In genomic region chr6:37325906-37326602, GRCm38 (mm10) we compare ENCODE assay signal across 11 mouse cellular contexts. TPM values are rescaled to one million over a fixed set of nuclear protein-coding genes. Genes with fewer than 3 reads are reported as not detected.
A peak's percentile ranks its signal among the peaks of the same experiment; 100 is the strongest.
DNase-seq lines count a peak whose midpoint lies in the region; ATAC-seq and TF ChIP-seq lines count a peak whose summit lies in the region.
"Had no signal": no experiment of that assay in that cellular context is flagged by ENCODE, and none has a peak within 500 bp of the region (broad histone marks: within the 10 kb centered on the region; RNA-seq: fewer than 3 reads in every experiment).

No protein-coding gene starts in this region.

- TF ChIP-seq CTCF in hindbrain, postnatal 0 days (IDR thresholded peaks at IDR 0.05; ENCODE audit: low read depth), result no peak

- no peaks in the 10 kb centered on the region for H3K36me3 ChIP-seq in hindbrain, embryonic 13.5 days
- H3K36me3 ChIP-seq in hindbrain, postnatal 0 days (ENCODE audit: insufficient read depth, low read length), result no peaks in the 10 kb centered on the region
- no peaks in the 10 kb centered on the region for H3K36me3 ChIP-seq in midbrain, embryonic 13.5 days

- DNase-seq in cerebellum, postnatal 25 days, result peak; percentile 32 to 50
- no peak for DNase-seq in cerebellum, postnatal 4 days (ENCODE audit: low spot score in 2 of 2)
- DNase-seq in hindbrain, postnatal 0 days (ENCODE audit: low spot score), result no peak
- peak; percentile 64 for DNase-seq in brain, adult 2 months (ENCODE audit: low read depth, low spot score)
- DNase-seq: layer of hippocampus, postnatal 36 days; thymus, postnatal 25 days had no signal

- no peaks in the 10 kb centered on the region for H3K27me3 ChIP-seq in hindbrain, embryonic 13.5 days
- no peaks in the 10 kb centered on the region for H3K27me3 ChIP-seq in hindbrain, postnatal 0 days (ENCODE audit: insufficient read depth, low read length)
- no peaks in the 10 kb centered on the region for H3K27me3 ChIP-seq in midbrain, embryonic 13.5 days

- no peak overlapping the region for H3K4me2 ChIP-seq in hindbrain, embryonic 13.5 days
- no peak overlapping the region for H3K4me2 ChIP-seq in hindbrain, postnatal 0 days (ENCODE audit: low read depth, low read length)
- no peak overlapping the region for H3K4me2 ChIP-seq in midbrain, embryonic 13.5 days (replicated peaks)

- H3K27ac ChIP-seq in hindbrain, embryonic 13.5 days, result peak overlapping the region; percentile 77
- no peak overlapping the region for H3K27ac ChIP-seq in hindbrain, postnatal 0 days
- H3K27ac ChIP-seq in midbrain, embryonic 13.5 days, result peak overlapping the region; percentile 30; the same call in 1 of the 2 replicates

- no peak overlapping the region for H3K4me3 ChIP-seq in hindbrain, embryonic 13.5 days
- no peak overlapping the region for H3K4me3 ChIP-seq in hindbrain, postnatal 0 days (ENCODE audit: low read length)
- H3K4me3 ChIP-seq in midbrain, embryonic 13.5 days (replicated peaks), result no peak overlapping the region

- peaks cover 41% of the 10 kb centered on the region for H3K4me1 ChIP-seq in hindbrain, embryonic 13.5 days (replicated peaks)
- H3K4me1 ChIP-seq in hindbrain, postnatal 0 days (ENCODE audit: insufficient read depth, low read length), result peaks cover 33% of the 10 kb centered on the region
- peaks cover 32% of the 10 kb centered on the region for H3K4me1 ChIP-seq in midbrain, embryonic 13.5 days (replicated peaks)

- H3K9me3 ChIP-seq in hindbrain, embryonic 13.5 days, result no peaks in the 10 kb centered on the region
- H3K9me3 ChIP-seq in hindbrain, postnatal 0 days (ENCODE audit: low read length), result no peaks in the 10 kb centered on the region
- H3K9me3 ChIP-seq in midbrain, embryonic 13.5 days, result no peaks in the 10 kb centered on the region

- WGBS in hindbrain, embryonic 13.5 days, result 97% methylated on average over 9 of the region's 9 CpGs
- WGBS in hindbrain, postnatal 0 days, result 91% methylated on average over 9 of the region's 9 CpGs
- WGBS in midbrain, embryonic 13.5 days, result 95% methylated on average over 9 of the region's 9 CpGs

- no peak for ATAC-seq in hindbrain, embryonic 13.5 days (ENCODE audit: low FRiP score)
- no peak for ATAC-seq in hindbrain, postnatal 0 days
- ATAC-seq in midbrain, embryonic 13.5 days, result no peak
- ATAC-seq in megakaryocyte progenitor cell, adult 5-6 weeks (replicated peaks; ENCODE audit: poor library complexity), result no peak
- ATAC-seq in erythroblast, adult 5-6 weeks (replicated peaks; ENCODE audit: low FRiP score, poor library complexity, severe bottlenecking), result no peak

- H3K9ac ChIP-seq in hindbrain, embryonic 13.5 days, result no peak overlapping the region
- H3K9ac ChIP-seq in hindbrain, postnatal 0 days (replicated peaks; ENCODE audit: low read length), result no peak overlapping the region
- H3K9ac ChIP-seq in midbrain, embryonic 13.5 days (replicated peaks), result no peak overlapping the region

RNA-seq across cellular contexts. Expression of gene Dgki, which starts 26.1 kb away (rescaled TPM):
- polyA plus RNA-seq in hindbrain, embryonic 13.5 days (2015; fragmentation: Nextera tagmentation; extraction: Ambion mirVana), result 5.2 and 5.9 TPM in 2 replicates
- total RNA-seq in hindbrain, postnatal 0 days (2014; rRNA removed), result 20.1 and 22.3 TPM in 2 replicates
- 4.4 and 4.5 TPM in 2 replicates for polyA plus RNA-seq in hindbrain, postnatal 0 days (2015; fragmentation: Nextera tagmentation; extraction: Ambion mirVana)
- polyA plus RNA-seq in midbrain, embryonic 13.5 days (2015; fragmentation: Nextera tagmentation; extraction: Ambion mirVana), result 4.8 and 6.4 TPM in 2 replicates
- total RNA-seq in megakaryocyte progenitor cell, adult 5-6 weeks (2015), result 0.12 and 0.20 TPM in 2 replicates
- total RNA-seq in megakaryocyte progenitor cell, adult 5-6 weeks (2017), result 0.20 and 0.21 TPM in 2 replicates
- total RNA-seq in erythroblast, adult 5-6 weeks (2015; ENCODE audit: low replicate concordance), result 1.0 TPM in 1 of 2 replicates, not detected in the other
- 1.1 TPM in 1 of 2 replicates, not detected in the other for total RNA-seq in erythroblast, adult 5-6 weeks (2017; ENCODE audit: low replicate concordance)
- total RNA-seq: monocyte, adult 5-6 weeks had no signal

Comparison
In these comparisons a context has a peak if more than half of its experiments do, and no peak if none do; other contexts are left out.
1. DNase-seq: peak in cerebellum, postnatal 25 days (2 of 2) and brain, adult 2 months (single experiment); none in cerebellum, postnatal 4 days (0 of 2) and hindbrain, postnatal 0 days (single experiment).
2. RNA of gene Dgki, which starts 26.1 kb away (total RNA-seq): 20.1 to 22.3 TPM in hindbrain, postnatal 0 days; 1.0 to 1.1 TPM in erythroblast, adult 5-6 weeks and 0.12 to 0.21 TPM in megakaryocyte progenitor cell, adult 5-6 weeks; every median in the first group is over 10 times any median in the second.